Mouse (Mus musculus) ovary, postnatal 14 days (tissue): Measurements from ENCODE around the gene Drd3.
A peak's percentile ranks its signal among the peaks of the same experiment; 100 is the strongest.

Experiments
- DNase-seq: peaks from one replicate; pipeline ENCODE4 v3.0.0; 2022; ENCODE audit warnings: low spot score

Drd3 gene

GRCm38 (mm10) chr16:43801791-43802307, 48.0 kb downstream of the Drd3 start:
- DNase-seq = peak; percentile 77

GRCm38 (mm10) chr16:43802466-43802865, 48.6 kb downstream of the Drd3 start:
- no peak for DNase-seq

- DNase-seq = no peak
Measured at GRCm38 (mm10) chr16:43804364-43804763, 50.5 kb downstream of the Drd3 start.

GRCm38 (mm10) chr16:43807048-43807447, 53.2 kb downstream of the Drd3 start:
- DNase-seq = no peak

GRCm38 (mm10) chr16:43809429-43809828, 55.6 kb downstream of the Drd3 start:
- no peak for DNase-seq

GRCm38 (mm10) chr16:43811402-43811801, 57.6 kb downstream of the Drd3 start:
- no peak for DNase-seq

- no peak for DNase-seq
Measured at GRCm38 (mm10) chr16:43814644-43815043, 60.8 kb downstream of the Drd3 start.

- DNase-seq = no peak
Measured at GRCm38 (mm10) chr16:43816321-43816720, 62.5 kb downstream of the Drd3 start.

- DNase-seq = no peak
Measured at GRCm38 (mm10) chr16:43818404-43818803, 64.6 kb downstream of the Drd3 start.

GRCm38 (mm10) chr16:43827492-43827891, 73.7 kb downstream of the Drd3 start:
- no peak for DNase-seq

- DNase-seq = no peak
Measured at GRCm38 (mm10) chr16:43831957-43832356, 78.1 kb downstream of the Drd3 start.

GRCm38 (mm10) chr16:43841236-43841635, 87.4 kb downstream of the Drd3 start:
- no peak for DNase-seq

- DNase-seq = no peak
Measured at GRCm38 (mm10) chr16:43849839-43850238, 96.0 kb downstream of the Drd3 start.

GRCm38 (mm10) chr16:43858941-43859476, 105.2 kb downstream of the Drd3 start:
- no peak for DNase-seq

- DNase-seq = no peak
Measured at GRCm38 (mm10) chr16:43860624-43861023, 106.8 kb downstream of the Drd3 start.

- no peak for DNase-seq
Measured at GRCm38 (mm10) chr16:43869805-43870204, 116.0 kb downstream of the Drd3 start.

GRCm38 (mm10) chr16:43871419-43871818, 117.6 kb downstream of the Drd3 start:
- DNase-seq = no peak
